Mouse (Mus musculus) G1E (cell line): ENCODE results near the gene Nav1.

Experiments
- CTCF ChIP-seq: IDR thresholded peaks from 2 replicates; pipeline ENCODE4 v1.5.1; 2012; ENCODE audit warnings: low read depth, low read length, inconsistent platforms, mixed read lengths
- GATA1 ChIP-seq: IDR thresholded peaks from 2 replicates; pipeline ENCODE4 v1.6.1; 2012; ENCODE audit warnings: borderline replicate concordance, low read length, inconsistent platforms, mixed read lengths
- GATA2 ChIP-seq: IDR thresholded peaks from 2 replicates; pipeline ENCODE4 v1.6.1; 2012; ENCODE audit warnings: low read depth, low read length, inconsistent platforms, borderline replicate concordance
- TAL1 ChIP-seq: conservative IDR thresholded peaks from 2 replicates; pipeline ENCODE4 v1.6.1; 2012; ENCODE audit warnings: low read depth, low read length, inconsistent platforms, mixed read lengths

DNA sequence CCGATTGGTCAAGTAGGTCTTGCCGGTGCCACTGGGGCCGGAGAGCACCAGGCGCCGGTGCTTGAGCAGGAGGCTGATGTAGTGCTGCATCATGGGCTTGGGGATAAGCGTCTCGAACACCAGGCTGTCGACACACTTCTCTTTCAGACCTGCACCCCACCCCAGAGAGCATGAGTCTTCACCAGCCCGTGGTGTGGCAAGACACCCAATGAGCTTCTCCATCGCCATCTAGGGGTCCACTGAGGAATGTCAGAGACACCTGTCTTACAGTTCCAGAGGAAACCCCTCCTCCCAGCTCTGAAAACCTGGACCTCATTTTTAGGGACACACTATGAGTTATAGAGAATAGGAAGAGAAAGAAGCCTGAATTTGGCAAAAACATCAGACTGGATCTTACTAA lies 154.8 kb downstream of the Nav1 start:
- TF ChIP-seq CTCF (no peak), GATA2 (no peak), TAL1 (no peak), GATA1 (no peak)
